Mouse (Mus musculus) gastrocnemius, adult 2 months (tissue): ENCODE results near the gene Msh4. TPM values are rescaled to one million over a fixed set of nuclear protein-coding genes. Genes with fewer than 3 reads are reported as not detected.

Experiments
- DNase-seq: peaks from one replicate; pipeline ENCODE4 v3.0.0; 2022
- H3K27ac ChIP-seq: fragments of 200-600 bp; 2 replicates; pipeline ENCODE4 v1.8.1; 2022; ENCODE audit warnings: mild to moderate bottlenecking
- H3K4me3 ChIP-seq: fragments of 200-600 bp; 2 replicates; pipeline ENCODE4 v1.8.1; 2022; ENCODE audit warnings: mild to moderate bottlenecking, moderate library complexity
- CTCF ChIP-seq: fragments of 200-600 bp; IDR thresholded peaks from 2 replicates; pipeline ENCODE4 v1.8.1; 2022; ENCODE audit warnings: antibody characterized with exemption, mild to moderate bottlenecking, moderate library complexity
- intact Hi-C: fragments of 180-260 bp; cut with DNase I; formaldehyde crosslinking; loops from one replicate; pipeline ENCODE4 v1.15.1; 2025
- total RNA-seq, 2 experiments: library from RNA; stranded (reverse); gene quantifications; 2 replicates each; pipeline ENCODE4 v1.2.3; 2021

Msh4 gene
- total RNA-seq, 2 experiments from 2014 or later = 0.10 TPM; not detected in 1

- Histone ChIP-seq H3K4me3 (no peak overlapping the region), H3K27ac (no peak overlapping the region)
- no peak for TF ChIP-seq CTCF
- no peak for DNase-seq
- intact Hi-C loops = no loop called here
Observed at GRCm38 (mm10) chr3:153814026-153814425, 91.9 kb downstream of the Msh4 start.

- no peak overlapping the region for H3K27ac ChIP-seq
- intact Hi-C loops = loop anchor here (5.0 kb wide), 1 partner anchor 151 kb away; no protein-coding TSS in a partner anchor
- no peak overlapping the region for H3K4me3 ChIP-seq
- no peak for DNase-seq
- no peak for TF ChIP-seq CTCF
Observed at GRCm38 (mm10) chr3:153808406-153808805, 97.5 kb downstream of the Msh4 start.

- no peak for DNase-seq
- H3K27ac ChIP-seq = no peak overlapping the region
- no peak overlapping the region for H3K4me3 ChIP-seq
- no peak for TF ChIP-seq CTCF
- intact Hi-C loops = loop anchor here (5.0 kb wide), 1 partner anchor 150 kb away; no protein-coding TSS in a partner anchor
Observed at GRCm38 (mm10) chr3:153807444-153808149, 98.3 kb downstream of the Msh4 start.

Other genes starting within 250 kb of the Msh4 start
- gene St6galnac3, start 181.0 kb downstream of the Msh4 start, total RNA-seq = 1 to 10 TPM; 1.3 to 2.6 TPM
- gene Asb17, start 61.9 kb downstream of the Msh4 start, total RNA-seq = under 1 TPM in 1 of 2 experiments, not detected in 1; 0.26 TPM
- gene Rabggtb, start 6.9 kb upstream of the Msh4 start, total RNA-seq = 10 to 100 TPM; 63.7 to 65.2 TPM
- gene Acadm, start 38.5 kb upstream of the Msh4 start, total RNA-seq = 100 to 1,000 TPM; 288 to 531 TPM
- under 1 TPM in 1 of 2 experiments, not detected in 1; 0.17 TPM for gene Slc44a5, start 67.3 kb upstream of the Msh4 start, total RNA-seq